Mouse (Mus musculus) lung, adult 2 months (tissue): ENCODE measurements around the gene Bpnt1.

Experiments
- CTCF ChIP-seq: fragments of 200-500 bp; IDR thresholded peaks from 2 replicates; pipeline ENCODE4 v1.5.1; 2011; ENCODE audit warnings: mild to moderate bottlenecking, low read length, control low read depth; ENCODE audit not compliant: insufficient read depth
- POLR2A ChIP-seq: fragments of 200-500 bp; IDR thresholded peaks from 2 replicates; pipeline ENCODE4 v1.6.1; 2011; ENCODE audit warnings: low read depth, mild to moderate bottlenecking, control low read depth, low read length, borderline replicate concordance; ENCODE audit errors: extremely low read depth

- TF ChIP-seq POLR2A, result no peak
- no peak for TF ChIP-seq CTCF
These were observed 35.4 kb downstream of the Bpnt1 start for GRCm38 (mm10) chr1:185367383-185367782.
